Mouse (Mus musculus) MEL (cell line): ENCODE results near the gene Hoxb5. TPM values are rescaled to one million over a fixed set of nuclear protein-coding genes. Genes with fewer than 3 reads are reported as not detected.

Experiments
- DNase-seq: peaks from one replicate; pipeline ENCODE4 v3.0.0; 2011; ENCODE audit warnings: low read depth, low spot score
- H3K27ac ChIP-seq: 2 replicates; pipeline ENCODE4 v1.5.1; 2012; ENCODE audit warnings: low read depth, mild to moderate bottlenecking, control low read depth, low read length, moderate library complexity; ENCODE audit not compliant: control insufficient read depth
- H3K27me3 ChIP-seq, 2 experiments: fragments of 150-350 bp in 1 of 2; sonication (generic) in 1 of 2; 2 replicates each; pipeline ENCODE4 v1.6.1; 2012; ENCODE audit warnings: low read length in 2 of 2, mild to moderate bottlenecking in 2 of 2, improper control_type of control experiment in 1 of 2, moderate library complexity in 1 of 2; ENCODE audit not compliant: insufficient read depth in 2 of 2, control insufficient read depth in 1 of 2
- H3K36me3 ChIP-seq, 2 experiments: 2 replicates each; pipeline ENCODE4 v1.6.1; 2012 to 2014; ENCODE audit warnings: low read length in 2 of 2, improper control_type of control experiment in 1 of 2, inconsistent platforms in 1 of 2, mild to moderate bottlenecking in 1 of 2; ENCODE audit not compliant: insufficient read depth in 2 of 2, control insufficient read depth in 1 of 2
- H3K4me1 ChIP-seq, 2 experiments: fragments of 150-350 bp in 1 of 2; sonication (generic) in 1 of 2; 2 replicates each; pipeline ENCODE4 v1.6.1; 2012; ENCODE audit warnings: low read length in 2 of 2, improper control_type of control experiment in 1 of 2, mild to moderate bottlenecking in 1 of 2; ENCODE audit not compliant: insufficient read depth in 2 of 2, control insufficient read depth in 1 of 2
- H3K4me3 ChIP-seq, 2 experiments: fragments of 150-350 bp in 1 of 2; sonication (generic) in 1 of 2; 2 replicates each; pipeline ENCODE4 v1.5.1; 2012; ENCODE audit warnings: low read depth in 2 of 2, low read length in 2 of 2, mild to moderate bottlenecking in 2 of 2, moderate library complexity in 2 of 2, control low read depth in 1 of 2, improper control_type of control experiment in 1 of 2; ENCODE audit not compliant: control insufficient read depth in 1 of 2, insufficient read depth in 1 of 2
- H3K79me2 ChIP-seq: 2 replicates; pipeline ENCODE4 v1.6.1; 2012; ENCODE audit warnings: mild to moderate bottlenecking, low read length, moderate library complexity; ENCODE audit not compliant: control insufficient read depth, poor library complexity, insufficient read depth
- H3K9ac ChIP-seq: 2 replicates; pipeline ENCODE4 v1.6.1; 2012; ENCODE audit warnings: low read depth, mild to moderate bottlenecking, control low read depth, low read length, moderate library complexity; ENCODE audit not compliant: control insufficient read depth, poor library complexity, severe bottlenecking
- H3K9me3 ChIP-seq: fragments of 150-350 bp; sonication (generic); replicated peaks from 2 replicates; pipeline ENCODE4 v1.6.1; 2012; ENCODE audit warnings: mild to moderate bottlenecking, low read length, improper control_type of control experiment, moderate library complexity; ENCODE audit not compliant: insufficient read depth
- BHLHE40 ChIP-seq: IDR thresholded peaks from 2 replicates; pipeline ENCODE4 v1.6.1; 2012; ENCODE audit warnings: low read depth, mild to moderate bottlenecking, inconsistent platforms, low read length, improper control_type of control experiment, borderline replicate concordance
- CHD2 ChIP-seq: IDR thresholded peaks from 2 replicates; pipeline ENCODE4 v1.6.1; 2011; ENCODE audit warnings: low read length, improper control_type of control experiment
- CTCF ChIP-seq, 3 experiments: IDR thresholded peaks in 2 of 3; conservative IDR thresholded peaks in 1 of 3; 2 replicates each; pipeline ENCODE4 v1.5.1; 2011 to 2012; ENCODE audit warnings: low read length in 3 of 3, low read depth in 2 of 3, mild to moderate bottlenecking in 2 of 3, improper control_type of control experiment in 1 of 3, inconsistent platforms in 1 of 3, mixed read lengths in 1 of 3, moderate library complexity in 1 of 3; ENCODE audit not compliant: control insufficient read depth in 1 of 3, insufficient read depth in 1 of 3, poor library complexity in 1 of 3, severe bottlenecking in 1 of 3
- EP300 ChIP-seq, 2 experiments: IDR thresholded peaks; 2 replicates each; pipeline ENCODE4 v1.6.1; 2011; ENCODE audit warnings: improper control_type of control experiment in 2 of 2, low read length in 2 of 2, low read depth in 1 of 2, mild to moderate bottlenecking in 1 of 2
- ETS1 ChIP-seq: IDR thresholded peaks from 2 replicates; pipeline ENCODE4 v1.6.1; 2012; ENCODE audit warnings: low read depth, mild to moderate bottlenecking, inconsistent platforms, low read length, improper control_type of control experiment, moderate library complexity
- GABPA ChIP-seq: IDR thresholded peaks from 2 replicates; pipeline ENCODE4 v1.6.1; 2012; ENCODE audit warnings: low read depth, mild to moderate bottlenecking, inconsistent platforms, low read length, improper control_type of control experiment, moderate library complexity
- GATA1 ChIP-seq: IDR thresholded peaks from 2 replicates; pipeline ENCODE4 v1.6.1; 2011; ENCODE audit warnings: low read depth, low read length, improper control_type of control experiment
- JUND ChIP-seq: IDR thresholded peaks from 2 replicates; pipeline ENCODE4 v1.6.1; 2011; ENCODE audit warnings: low read depth, mild to moderate bottlenecking, improper control_type of control experiment, low read length
- MAFK ChIP-seq: IDR thresholded peaks from 2 replicates; pipeline ENCODE4 v1.6.1; 2011; ENCODE audit warnings: low read depth, mild to moderate bottlenecking, low read length, improper control_type of control experiment, borderline replicate concordance
- MEF2A ChIP-seq: IDR thresholded peaks from 2 replicates; pipeline ENCODE4 v1.6.1; 2014; ENCODE audit warnings: low read depth, mild to moderate bottlenecking, inconsistent platforms, low read length, improper control_type of control experiment; ENCODE audit not compliant: poor library complexity, insufficient replicate concordance, severe bottlenecking; ENCODE audit errors: extremely low read depth
- MXI1 ChIP-seq: IDR thresholded peaks from 2 replicates; pipeline ENCODE4 v1.6.1; 2011; ENCODE audit warnings: mild to moderate bottlenecking, low read depth, low read length, improper control_type of control experiment
- MYB ChIP-seq: IDR thresholded peaks from 2 replicates; pipeline ENCODE4 v1.6.1; 2011; ENCODE audit warnings: mild to moderate bottlenecking, low read depth, low read length, improper control_type of control experiment
- NELFE ChIP-seq: IDR thresholded peaks from 2 replicates; pipeline ENCODE4 v1.6.1; 2011; ENCODE audit warnings: low read depth, low read length, improper control_type of control experiment
- NRF1 ChIP-seq: IDR thresholded peaks from 2 replicates; pipeline ENCODE4 v1.6.1; 2014; ENCODE audit warnings: low read depth, mild to moderate bottlenecking, inconsistent platforms, low read length, improper control_type of control experiment, moderate library complexity; ENCODE audit not compliant: poor library complexity, insufficient read depth, severe bottlenecking
- POLR2AphosphoS5 ChIP-seq: IDR thresholded peaks from 2 replicates; pipeline ENCODE4 v1.6.1; 2012; ENCODE audit warnings: low read depth, borderline replicate concordance, mild to moderate bottlenecking, inconsistent platforms, low read length, moderate library complexity, mixed read lengths
- RAD21 ChIP-seq: IDR thresholded peaks from 2 replicates; pipeline ENCODE4 v1.6.1; 2011; ENCODE audit warnings: mild to moderate bottlenecking, low read depth, low read length, improper control_type of control experiment
- RCOR1 ChIP-seq: IDR thresholded peaks from 2 replicates; pipeline ENCODE4 v1.6.1; 2012; ENCODE audit warnings: low read depth, mild to moderate bottlenecking, inconsistent platforms, low read length, improper control_type of control experiment
- TAL1 ChIP-seq: IDR thresholded peaks from 2 replicates; pipeline ENCODE4 v1.6.1; 2012; ENCODE audit warnings: mild to moderate bottlenecking, inconsistent platforms, low read length, moderate library complexity, mixed read lengths
- TBP ChIP-seq: IDR thresholded peaks from 2 replicates; pipeline ENCODE4 v1.8.0; 2011; ENCODE audit warnings: low read depth, low read length, improper control_type of control experiment
- UBTF ChIP-seq: IDR thresholded peaks from 2 replicates; pipeline ENCODE4 v1.6.1; 2012; ENCODE audit warnings: low read depth, mild to moderate bottlenecking, inconsistent platforms, low read length, improper control_type of control experiment, moderate library complexity, borderline replicate concordance; ENCODE audit not compliant: insufficient read depth
- USF1 ChIP-seq: IDR thresholded peaks from 2 replicates; pipeline ENCODE4 v1.6.1; 2014; ENCODE audit warnings: low read depth, mild to moderate bottlenecking, inconsistent platforms, low read length, improper control_type of control experiment, moderate library complexity
- USF2 ChIP-seq, 2 experiments: IDR thresholded peaks; 2 replicates each; pipeline ENCODE4 v1.6.1; 2011 to 2012; ENCODE audit warnings: improper control_type of control experiment in 2 of 2, low read length in 2 of 2, borderline replicate concordance in 1 of 2, inconsistent platforms in 1 of 2, low read depth in 1 of 2, mild to moderate bottlenecking in 1 of 2; ENCODE audit not compliant: insufficient read depth in 1 of 2
- ZC3H11A ChIP-seq: IDR thresholded peaks from 2 replicates; pipeline ENCODE4 v1.6.1; 2012; ENCODE audit warnings: low read depth, mild to moderate bottlenecking, inconsistent platforms, low read length, improper control_type of control experiment
- ZKSCAN1 ChIP-seq: IDR thresholded peaks from 2 replicates; pipeline ENCODE4 v1.6.1; 2012; ENCODE audit warnings: low read depth, mild to moderate bottlenecking, inconsistent platforms, low read length, improper control_type of control experiment, moderate library complexity
- ZMIZ1 ChIP-seq: IDR thresholded peaks from 2 replicates; pipeline ENCODE4 v1.6.1; 2012; ENCODE audit warnings: low read depth, mild to moderate bottlenecking, inconsistent platforms, low read length, improper control_type of control experiment, moderate library complexity
- polyA plus RNA-seq, 2 experiments: library from polyadenylated mRNA; stranded (reverse) in 1 of 2; unstranded in 1 of 2; fragments of >175 nt in 1 of 2; fragments of >200 nt in 1 of 2; gene quantifications; 2 replicates each; pipeline versions ENCODE4 v1.2.1 to v1.2.4; 2012; ENCODE audit warnings: low replicate concordance in 2 of 2, low read depth in 1 of 2; ENCODE audit not compliant: insufficient read length in 2 of 2, insufficient read depth in 1 of 2, missing spikeins in 1 of 2
- total RNA-seq: library from RNA; depleted of rRNA; stranded (reverse); fragments of 300-350 nt; gene quantifications from 2 replicates; pipeline ENCODE4 v1.2.3, GENCODE M21; 2012

Gene Hoxb5
- total and polyA plus RNA-seq, 3 experiments, result not detected

DNA sequence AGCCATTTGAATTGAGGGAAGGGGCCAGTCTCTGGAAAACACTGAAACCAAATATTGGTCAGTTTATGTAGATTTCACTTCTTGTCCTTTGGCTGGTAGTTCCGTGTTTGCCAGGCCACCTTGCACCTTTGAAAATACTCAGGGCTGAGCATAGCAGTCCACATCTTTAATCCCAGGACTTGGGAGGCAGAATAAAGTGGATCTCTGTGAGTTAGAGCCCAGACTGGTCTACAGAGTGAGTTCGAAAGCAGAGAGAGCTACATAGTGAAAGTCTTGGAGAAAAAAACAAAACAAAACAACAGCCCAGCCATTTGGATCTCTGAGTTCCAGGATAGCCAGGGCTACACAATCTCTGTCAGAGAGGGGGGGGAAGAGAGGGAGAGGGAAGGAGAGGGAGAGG, 46.0 kb upstream of the Hoxb5 start:
- Histone ChIP-seq H3K9ac (no peak overlapping the region), H3K79me2 (no peaks in the 10 kb centered on the region)
- TF ChIP-seq POLR2AphosphoS5 (no peak), JUND (no peak), MAFK (no peak), CHD2 (no peak), ZMIZ1 (no peak), RCOR1 (no peak), TAL1 (no peak), GATA1 (no peak), NRF1 (no peak), BHLHE40 (no peak), USF1 (no peak), ZKSCAN1 (no peak), EP300 (IDR thresholded peaks at IDR 0.05; ENCODE audit: low read depth in 1 of 2, low read length in 2 of 2) (no peak), GABPA (no peak), CTCF (IDR thresholded peaks at IDR 0.05 in 2 of 3, conservative IDR thresholded peaks at IDR 0.05 in 1 of 3; ENCODE audit: control insufficient read depth in 1 of 3, insufficient read depth in 1 of 3, low read depth in 2 of 3, low read length in 3 of 3, poor library complexity in 1 of 3, severe bottlenecking in 1 of 3) (no peak), MXI1 (no peak), ETS1 (no peak)

GRCm38 (mm10) chr11:96259038-96259437, 44.1 kb upstream of the Hoxb5 start:
- H3K79me2 ChIP-seq, result no peaks in the 10 kb centered on the region
- no peak overlapping the region for H3K9ac ChIP-seq
- H3K4me3 ChIP-seq, result no peak overlapping the region
- H3K36me3 ChIP-seq, result no peaks in the 10 kb centered on the region
- H3K27ac ChIP-seq, result no peak overlapping the region
- TF ChIP-seq RCOR1 (no peak), NRF1 (no peak), NELFE (no peak), RAD21 (no peak), USF2 (IDR thresholded peaks at IDR 0.05; ENCODE audit: borderline replicate concordance in 1 of 2, insufficient read depth in 1 of 2, low read depth in 1 of 2, low read length in 2 of 2) (no peak), ZC3H11A (no peak), MEF2A (no peak), TBP (no peak), EP300 (IDR thresholded peaks at IDR 0.05; ENCODE audit: low read depth in 1 of 2, low read length in 2 of 2) (no peak), ZKSCAN1 (no peak), BHLHE40 (no peak), MYB (no peak), JUND (no peak), GABPA (no peak), UBTF (no peak)
- H3K4me1 ChIP-seq, result no peaks in the 10 kb centered on the region
- DNase-seq, result no peak
- no peaks in the 10 kb centered on the region for H3K9me3 ChIP-seq
- peaks cover 12% of the 10 kb centered on the region in 2 experiments for H3K27me3 ChIP-seq

More for the DNA sequence above, 46.0 kb upstream of the Hoxb5 start:
- no peaks in the 10 kb centered on the region for H3K4me1 ChIP-seq
- H3K36me3 ChIP-seq, result no peaks in the 10 kb centered on the region
- H3K27me3 ChIP-seq, result peaks cover 12 to 15% of the 10 kb centered on the region in 2 experiments
- no peak for DNase-seq
- no peak overlapping the region for H3K4me3 ChIP-seq
- H3K9me3 ChIP-seq, result no peaks in the 10 kb centered on the region
- H3K27ac ChIP-seq, result no peak overlapping the region
